Mouse (Mus musculus) natural killer cell, adult 2 months (primary cell): ENCODE data around the gene Rbm43.

Experiments used
- DNase-seq, 2 experiments: peaks; one replicate each; pipeline ENCODE4 v3.0.0; 2022; ENCODE audit warnings: low spot score in 2 of 2

Rbm43 gene

DNA sequence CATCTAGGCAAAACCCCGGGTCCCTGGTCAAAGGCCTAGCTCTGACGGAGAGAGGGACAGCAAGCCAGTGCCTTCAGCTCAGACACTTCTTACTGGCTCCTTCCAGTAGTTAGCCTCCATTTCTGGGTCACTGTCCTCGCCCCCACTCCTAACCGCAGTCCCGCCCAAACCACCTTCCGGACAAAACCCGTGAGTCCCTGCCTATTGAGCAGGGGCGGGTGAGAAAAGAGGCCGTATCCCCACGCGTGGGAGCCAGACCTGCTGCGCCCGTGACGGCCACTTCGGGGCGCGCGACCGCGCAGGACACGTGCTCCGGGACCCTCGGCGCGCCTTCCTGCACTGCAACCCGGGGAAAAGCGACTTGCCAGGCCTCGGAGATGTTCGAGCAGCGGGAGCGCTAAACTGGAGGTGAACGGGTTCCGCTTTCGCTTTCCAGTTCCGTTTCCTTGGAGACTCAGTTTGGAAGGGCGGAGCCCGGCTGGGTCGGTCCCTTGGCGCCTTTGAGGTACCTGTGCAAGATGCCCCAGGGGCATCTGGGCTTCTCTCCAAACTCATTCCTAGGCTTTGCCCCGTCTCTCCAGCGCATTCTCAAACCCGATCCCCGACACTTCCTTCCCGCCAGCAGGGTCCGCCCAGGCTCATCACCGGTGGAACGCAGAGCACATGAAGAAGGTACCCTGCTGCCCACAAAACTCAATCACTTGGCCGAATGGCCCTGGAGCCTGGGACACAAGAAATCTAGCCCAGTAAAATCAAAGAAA lies at the start of gene Rbm43:
Rbm43 (minus strand) TSS at position 590 of the 761 bp plus-strand sequence.
- DNase-seq: peak; percentile 85

DNA sequence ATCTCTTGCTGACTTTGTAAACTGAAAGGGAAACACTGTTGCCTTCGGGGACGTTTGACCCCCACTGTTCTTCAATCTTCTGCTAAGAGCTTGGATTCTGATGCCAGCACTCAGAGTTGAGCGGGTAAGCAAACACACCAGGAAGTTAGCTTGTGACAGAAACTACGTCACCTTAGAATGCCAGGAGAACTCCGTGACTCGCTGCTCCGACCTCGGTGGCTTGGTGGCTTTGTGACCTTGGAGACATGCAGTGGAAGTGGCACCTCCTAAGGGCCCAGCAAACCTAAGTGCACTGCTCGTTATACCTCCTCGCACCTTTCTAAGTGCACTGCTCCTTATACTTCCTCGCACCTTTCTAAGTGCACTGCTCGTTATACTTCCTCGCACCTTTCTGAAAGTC lies 47.3 kb upstream of the Rbm43 start:
- no peak for DNase-seq

DNA sequence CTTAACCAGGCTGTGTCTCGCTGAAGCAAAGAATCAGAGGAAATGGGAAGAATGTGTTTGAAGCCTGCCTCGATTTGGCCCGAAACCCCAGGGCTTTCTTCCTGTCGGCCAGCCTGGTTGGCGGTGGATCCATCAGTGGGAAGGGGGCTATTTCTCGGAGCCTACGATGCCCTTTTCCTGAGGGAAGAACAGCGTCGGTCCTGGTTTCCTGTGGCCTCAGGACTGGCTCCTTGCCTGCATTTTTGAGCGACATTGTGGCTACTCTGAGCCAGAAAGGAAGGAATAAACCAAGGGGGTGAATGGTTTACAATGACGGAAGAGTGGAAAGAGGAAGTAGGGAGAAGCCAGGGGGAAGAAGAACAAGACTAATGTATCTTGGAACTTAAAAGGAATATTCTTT lies 46.7 kb upstream of the Rbm43 start:
- DNase-seq: no peak

DNA sequence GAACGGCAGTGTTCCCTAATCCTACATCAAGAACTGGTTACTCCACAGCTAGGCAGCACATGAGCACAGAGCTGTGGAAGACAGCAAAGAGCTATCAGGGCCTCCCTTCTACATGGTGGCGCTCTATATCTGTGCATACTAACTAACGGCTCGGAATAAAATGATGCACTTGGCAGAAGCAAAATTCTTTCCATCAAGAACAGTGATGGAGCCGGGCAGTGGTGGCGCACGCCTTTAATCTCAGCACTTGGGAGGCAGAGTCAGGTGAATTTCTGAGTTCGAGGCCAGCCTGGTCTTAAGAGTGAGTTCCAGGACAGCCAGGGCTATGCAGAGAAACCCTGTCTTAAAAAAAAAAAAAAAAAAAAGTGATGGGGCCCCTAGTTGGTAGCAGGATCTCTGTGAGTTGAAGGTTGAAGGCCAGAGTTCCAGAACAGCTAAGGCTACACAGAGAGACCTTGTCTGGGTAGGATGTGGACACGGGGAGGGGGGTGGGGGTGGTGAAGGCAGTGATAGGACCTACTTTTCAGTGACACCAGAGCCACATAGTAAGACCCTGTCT lies 38.5 kb upstream of the Rbm43 start, which contains the start of gene Nmi:
Nmi (minus strand) TSS at position 85 of the 559 bp plus-strand sequence.
- DNase-seq: no peak

DNA sequence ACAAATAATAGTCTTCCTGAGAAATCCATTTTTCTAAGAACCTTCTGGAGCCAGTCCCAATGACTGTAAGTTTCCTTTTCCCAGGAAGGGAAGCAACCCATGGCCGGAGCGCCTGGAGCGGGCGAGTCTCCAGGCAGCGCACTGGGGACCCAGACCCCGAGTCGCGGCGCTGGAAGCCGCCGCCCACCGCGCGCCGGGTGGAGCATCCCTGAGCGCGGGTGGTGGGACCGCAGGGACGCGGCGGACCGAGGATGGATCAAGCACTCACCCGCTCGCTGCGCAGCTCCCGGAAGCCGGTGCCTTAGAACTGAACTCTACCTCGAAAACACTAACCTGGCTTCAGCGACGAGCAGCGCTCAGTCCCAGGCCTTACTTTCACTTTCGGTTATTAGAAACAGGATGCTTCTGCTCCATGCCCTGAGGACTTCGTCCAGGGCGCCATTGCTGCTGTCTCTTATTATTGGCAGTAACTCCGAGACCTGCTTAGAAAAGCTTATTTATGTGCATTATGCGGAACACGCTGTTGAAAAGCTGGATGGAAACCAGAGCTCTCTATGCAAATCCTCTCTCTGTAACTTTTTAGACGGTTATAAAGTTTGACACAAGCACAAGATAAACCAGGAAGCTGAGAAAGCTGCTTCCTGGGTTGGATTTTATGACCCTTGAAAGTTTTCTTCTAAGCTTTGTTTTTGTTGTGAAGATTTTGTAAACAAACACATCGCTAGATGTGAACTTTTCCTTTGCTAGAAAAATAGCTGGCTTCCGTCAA lies 37.9 kb upstream of the Rbm43 start:
- DNase-seq: peak; percentile 58 to 69

DNA sequence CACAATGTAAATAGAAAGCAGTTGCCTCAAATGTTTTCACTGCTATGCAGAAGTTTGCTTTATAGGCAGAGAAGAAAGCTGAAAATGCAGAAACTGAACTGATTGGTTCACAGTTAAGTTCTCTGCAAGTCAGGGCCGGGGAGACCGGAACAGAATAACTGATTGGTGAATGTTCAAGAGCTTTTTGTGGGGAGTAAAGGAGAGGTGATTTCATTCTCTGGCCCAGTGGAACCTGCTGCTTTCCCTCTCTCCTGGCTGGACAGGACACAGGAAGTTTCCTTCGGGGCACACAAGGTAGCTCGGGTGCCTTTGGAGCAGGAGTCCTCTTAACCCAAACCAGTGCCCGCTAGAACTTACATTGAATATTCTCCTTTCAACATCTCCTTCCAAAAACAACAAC lies 37.2 kb upstream of the Rbm43 start:
- DNase-seq: peak; percentile 39 to 53

DNA sequence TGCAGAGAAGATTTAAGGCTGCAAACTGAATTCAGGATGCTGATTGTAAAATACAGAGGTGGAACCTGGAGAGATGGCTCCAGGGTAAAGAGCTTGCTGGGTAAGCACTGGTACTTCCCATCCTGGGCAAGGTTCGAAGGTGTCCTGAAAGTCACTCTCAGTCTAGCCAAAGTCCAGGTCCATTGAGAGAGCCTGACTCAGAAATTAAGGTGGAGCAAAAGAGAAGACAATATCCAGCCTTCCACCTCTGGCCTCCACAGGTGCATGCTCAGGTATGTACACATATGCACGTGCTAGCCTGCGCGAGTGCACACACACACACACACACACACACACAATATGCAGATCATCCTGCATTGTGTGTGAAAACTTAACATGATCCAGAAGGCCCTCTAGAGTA lies 35.9 kb upstream of the Rbm43 start:
- no peak for DNase-seq

DNA sequence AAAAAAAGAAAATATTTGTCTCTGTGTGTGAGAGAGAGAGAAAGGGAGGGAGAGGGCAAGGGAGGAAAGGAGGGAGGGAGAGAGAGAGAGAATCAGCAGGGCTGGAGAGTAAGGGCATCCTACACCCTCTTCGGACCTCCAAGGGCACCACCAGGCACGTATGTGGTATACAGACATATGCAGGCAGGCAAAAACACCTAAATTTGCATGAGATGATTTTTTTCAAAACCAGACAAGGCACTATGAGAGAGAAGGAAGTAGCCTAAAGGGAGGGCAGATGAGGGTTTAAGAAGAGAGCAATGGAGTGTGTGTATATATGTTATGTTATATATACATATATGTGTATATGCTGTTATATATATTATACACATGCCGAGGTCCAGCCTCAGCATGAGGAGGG lies 32.3 kb upstream of the Rbm43 start:
- no peak for DNase-seq

DNA sequence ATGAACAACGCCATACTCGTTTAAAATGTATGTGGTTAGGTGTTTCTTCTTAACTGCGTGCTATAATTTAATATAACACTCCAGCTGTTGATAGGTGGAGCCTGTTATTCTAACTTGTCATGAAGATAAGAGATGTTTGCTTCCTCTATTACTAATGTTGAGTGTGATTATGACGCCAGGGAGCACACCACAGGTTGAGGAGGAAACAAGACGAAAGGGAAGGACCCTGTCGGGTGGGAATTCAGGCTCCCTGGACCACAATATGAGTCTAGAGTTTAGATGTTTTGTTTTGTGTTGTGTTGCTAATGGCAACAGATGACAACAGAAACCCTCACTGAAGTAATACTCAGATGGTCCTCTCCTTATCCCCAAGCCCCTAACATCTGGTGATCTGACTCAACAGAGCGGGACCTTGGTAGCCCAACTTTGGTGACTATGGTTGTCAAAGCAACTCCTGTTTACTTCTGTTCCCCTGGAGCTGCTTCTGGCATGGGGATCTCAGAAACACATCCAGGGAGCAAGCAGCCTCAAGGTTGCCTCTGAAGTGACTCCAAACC lies 18.8 kb upstream of the Rbm43 start:
- DNase-seq: no peak

DNA sequence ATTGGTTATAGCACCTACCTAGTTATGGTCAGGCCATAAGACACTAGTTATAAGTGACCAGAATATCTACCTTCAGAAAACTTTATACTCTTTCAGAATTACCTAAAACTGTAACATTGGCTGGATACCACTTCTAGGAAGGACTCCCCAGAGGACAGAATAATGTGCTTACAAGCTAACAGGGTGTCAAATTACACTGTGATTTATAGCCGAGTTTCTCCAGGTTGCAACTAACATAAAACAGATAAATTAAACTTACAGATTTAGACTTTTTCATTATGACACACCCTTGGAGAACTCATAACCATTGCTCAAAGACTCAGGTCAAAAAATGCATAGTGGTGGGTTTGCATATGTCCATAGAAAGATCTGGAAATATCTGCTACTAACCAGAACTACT lies 15.9 kb upstream of the Rbm43 start:
- no peak for DNase-seq

DNA sequence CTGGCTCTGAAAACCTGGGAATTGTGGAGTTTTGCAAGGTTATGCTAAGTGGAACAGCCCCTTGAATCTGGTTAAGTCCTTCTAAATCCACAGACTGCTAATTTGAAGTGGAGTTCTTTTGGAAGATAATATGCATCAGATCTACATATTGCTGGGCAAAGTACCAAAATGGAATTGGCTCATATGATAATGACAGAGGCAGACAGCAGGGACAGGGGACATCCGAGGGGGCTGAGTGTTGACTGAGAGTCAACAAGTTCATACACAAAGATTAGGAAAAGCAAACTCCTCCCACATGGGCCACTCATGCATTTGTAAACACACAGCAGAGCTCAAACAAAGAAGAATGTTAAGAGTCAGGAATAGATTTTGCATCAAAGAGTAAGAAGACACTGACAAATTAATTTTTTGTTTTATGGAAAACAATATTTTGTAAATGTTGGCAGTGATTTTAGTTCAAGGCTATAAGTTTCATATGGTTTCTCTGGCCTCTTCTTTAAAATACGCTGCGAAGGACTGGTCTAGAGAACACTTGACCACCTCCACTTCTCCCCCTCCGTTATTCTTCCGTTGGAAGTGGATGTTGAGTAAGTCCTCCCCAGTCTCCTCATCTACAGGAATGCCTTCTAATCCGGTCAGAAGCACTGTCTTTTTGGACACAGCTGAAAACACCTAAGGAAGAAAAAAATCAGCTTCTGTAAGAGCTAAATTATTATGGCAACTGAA lies 13.3 kb upstream of the Rbm43 start:
- DNase-seq: no peak

DNA sequence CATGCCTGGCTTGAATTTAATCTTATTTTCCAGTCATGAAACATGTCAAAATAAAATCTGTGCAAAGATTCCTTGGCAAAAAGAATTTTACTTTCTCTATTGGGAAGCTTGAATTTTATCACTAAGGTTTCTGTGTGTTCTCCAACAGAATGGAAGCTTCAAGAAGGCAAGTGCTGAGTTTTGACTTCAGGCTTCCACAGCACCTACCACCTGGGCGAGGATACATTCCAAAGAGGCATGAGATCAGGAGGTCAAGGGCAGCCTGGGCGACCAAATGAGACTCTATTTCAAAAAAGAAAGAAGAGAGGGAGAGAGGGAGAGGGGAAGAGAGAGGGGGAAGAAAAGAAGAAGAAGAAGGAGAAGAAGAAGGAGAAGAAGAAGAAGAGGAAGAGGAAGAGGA lies 10.8 kb upstream of the Rbm43 start:
- DNase-seq: no peak

DNA sequence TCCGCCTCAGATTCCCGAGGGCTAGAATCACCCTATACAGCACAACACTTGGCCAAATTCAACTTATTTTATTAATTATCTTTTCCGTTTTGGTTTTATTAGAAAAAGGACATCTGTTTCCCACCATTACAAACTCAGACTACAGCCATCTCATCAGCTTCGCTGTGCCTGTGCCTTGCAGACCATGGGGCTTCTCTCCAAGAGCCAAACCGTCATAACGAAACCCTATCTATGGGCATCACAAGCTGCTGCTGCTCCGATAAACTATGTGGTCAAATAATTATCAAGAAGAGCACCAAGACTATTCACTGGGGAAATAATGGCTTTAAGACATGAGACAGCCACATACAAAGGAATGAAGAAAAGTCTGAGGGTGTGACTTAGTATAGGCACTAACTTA lies 6.9 kb upstream of the Rbm43 start:
- DNase-seq: no peak

DNA sequence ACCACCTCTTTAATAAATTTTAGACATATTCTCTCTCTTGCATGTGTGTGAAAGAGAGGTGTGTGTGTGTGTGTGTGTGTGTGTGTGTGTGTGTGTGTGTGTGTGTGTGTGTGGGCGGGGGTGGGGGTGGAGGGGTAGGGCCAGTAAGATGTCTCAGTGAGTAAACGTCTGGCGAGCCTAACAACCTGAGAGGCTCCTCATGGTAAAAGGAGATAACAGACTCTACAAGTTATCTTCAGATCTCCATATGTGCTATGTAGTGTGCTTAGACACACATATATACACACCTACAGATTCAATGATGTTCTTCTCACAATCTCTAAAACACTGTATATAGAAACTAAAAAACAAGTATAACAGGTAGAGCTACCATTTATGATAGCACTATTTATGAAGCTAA lies 3.8 kb upstream of the Rbm43 start:
- DNase-seq: no peak

DNA sequence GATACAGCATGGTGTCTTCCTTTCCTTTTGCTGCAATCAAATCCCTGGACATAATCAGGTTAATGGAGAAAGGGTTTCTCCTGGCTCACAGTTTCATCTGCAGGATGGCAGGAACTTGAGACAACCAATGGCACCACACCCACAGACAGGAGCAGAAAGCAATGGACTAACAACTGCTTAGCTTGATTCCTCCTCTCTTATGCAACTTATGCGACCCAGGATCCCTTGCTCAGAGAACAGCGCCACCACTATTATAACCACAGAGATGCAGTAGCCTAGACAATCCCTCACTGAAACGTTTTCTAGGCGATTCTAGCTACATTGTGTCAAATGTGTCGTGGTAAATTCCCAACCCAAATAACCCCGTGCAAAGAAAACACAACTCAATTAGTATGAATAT lies 2.0 kb upstream of the Rbm43 start:
- no peak for DNase-seq

DNA sequence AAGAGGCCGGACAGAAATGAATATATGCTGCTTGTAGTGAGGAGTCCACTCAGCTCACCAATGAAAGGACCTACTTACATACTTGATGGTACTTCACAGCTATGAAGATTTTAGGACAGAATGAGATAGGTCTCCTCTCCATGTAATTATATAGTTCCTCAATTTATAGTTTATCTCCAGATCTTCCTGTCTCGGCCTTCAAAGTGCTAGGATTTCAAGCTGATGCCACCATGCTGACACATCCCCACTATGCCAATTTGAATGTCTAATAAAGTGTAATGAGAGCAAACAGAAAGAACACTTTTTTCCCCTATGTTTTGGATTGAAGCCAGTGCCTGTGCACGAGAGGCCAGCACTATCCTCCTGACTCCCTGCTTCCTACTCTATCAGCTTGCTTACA lies 1.6 kb upstream of the Rbm43 start:
- DNase-seq: no peak

DNA sequence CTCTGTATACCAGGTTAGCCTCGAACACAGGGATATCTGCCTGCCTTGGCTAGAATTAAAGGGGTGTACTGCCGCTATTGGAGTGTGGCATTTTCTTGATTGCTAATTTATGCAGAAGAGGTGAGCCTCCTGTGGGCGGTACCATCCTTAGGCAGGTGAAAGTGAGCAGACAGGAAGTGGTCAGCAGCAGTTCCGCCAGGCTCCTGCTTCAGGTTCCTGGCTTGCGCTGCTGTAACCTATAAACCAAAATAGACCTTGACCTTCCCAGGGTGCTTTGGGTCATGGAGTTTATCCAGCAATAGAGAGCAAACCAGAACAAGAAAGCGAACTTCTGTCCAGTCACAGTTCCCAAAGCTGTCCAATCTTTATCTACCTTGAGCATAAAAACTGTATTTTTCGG lies 958 bp upstream of the Rbm43 start:
- peak in 1 of 2 experiments; percentile 22 for DNase-seq

DNA sequence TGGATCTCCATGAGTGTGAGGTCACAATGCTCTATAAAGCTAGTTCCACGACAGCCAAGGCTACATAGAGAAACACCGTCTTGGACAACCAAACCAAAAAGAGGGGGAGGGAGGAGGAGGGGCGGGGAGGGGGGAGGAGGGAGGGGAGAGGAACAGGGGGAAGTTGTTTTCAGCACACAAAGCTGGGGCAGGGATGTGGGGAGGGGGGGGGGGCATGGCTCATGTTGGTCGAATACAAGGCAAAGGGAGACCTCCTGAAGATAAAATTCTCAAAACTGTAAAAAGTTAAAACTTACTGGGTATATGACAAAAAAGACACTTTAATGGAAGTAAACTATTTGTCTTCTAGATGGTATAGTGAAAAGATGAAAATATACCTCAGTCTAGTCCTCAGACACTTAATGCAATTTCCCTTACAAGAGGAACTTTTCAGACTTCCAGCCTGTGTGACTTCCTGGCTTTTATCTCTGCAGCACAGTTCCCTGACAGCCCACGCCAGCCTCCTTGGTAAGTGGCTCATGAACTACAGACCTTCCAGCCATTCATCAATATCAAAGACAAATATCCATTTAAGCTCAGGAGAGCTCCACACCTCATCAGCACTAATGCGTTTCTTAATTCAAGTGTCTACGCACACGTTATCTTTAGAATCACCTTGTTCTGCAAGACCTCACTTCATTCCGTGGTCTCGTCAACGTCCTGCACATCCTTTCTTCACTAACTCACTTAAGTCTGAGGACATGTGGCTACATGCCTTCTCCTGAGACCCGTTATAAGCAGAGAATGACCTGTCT lies 1.4 kb downstream of the Rbm43 start:
- DNase-seq: peak in 1 of 2 experiments; percentile 7

DNA sequence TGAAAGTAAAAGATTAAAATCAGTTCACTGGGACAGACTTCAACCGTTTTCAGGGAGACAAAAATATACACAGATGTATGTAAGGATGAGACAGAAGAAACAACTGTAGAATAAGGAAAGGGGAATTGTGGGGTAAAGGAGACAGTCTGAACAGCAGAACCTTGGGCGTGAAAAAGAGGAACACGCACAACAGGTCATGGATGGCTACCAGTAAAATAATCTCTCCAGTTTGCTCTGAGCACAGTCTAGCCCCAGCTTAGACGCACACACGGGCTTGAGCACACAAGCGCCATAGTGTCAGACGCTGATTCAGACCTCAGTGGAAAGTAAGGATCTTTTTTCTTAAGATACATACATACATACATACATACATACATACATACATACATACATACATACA lies 3.7 kb downstream of the Rbm43 start:
- no peak for DNase-seq

DNA sequence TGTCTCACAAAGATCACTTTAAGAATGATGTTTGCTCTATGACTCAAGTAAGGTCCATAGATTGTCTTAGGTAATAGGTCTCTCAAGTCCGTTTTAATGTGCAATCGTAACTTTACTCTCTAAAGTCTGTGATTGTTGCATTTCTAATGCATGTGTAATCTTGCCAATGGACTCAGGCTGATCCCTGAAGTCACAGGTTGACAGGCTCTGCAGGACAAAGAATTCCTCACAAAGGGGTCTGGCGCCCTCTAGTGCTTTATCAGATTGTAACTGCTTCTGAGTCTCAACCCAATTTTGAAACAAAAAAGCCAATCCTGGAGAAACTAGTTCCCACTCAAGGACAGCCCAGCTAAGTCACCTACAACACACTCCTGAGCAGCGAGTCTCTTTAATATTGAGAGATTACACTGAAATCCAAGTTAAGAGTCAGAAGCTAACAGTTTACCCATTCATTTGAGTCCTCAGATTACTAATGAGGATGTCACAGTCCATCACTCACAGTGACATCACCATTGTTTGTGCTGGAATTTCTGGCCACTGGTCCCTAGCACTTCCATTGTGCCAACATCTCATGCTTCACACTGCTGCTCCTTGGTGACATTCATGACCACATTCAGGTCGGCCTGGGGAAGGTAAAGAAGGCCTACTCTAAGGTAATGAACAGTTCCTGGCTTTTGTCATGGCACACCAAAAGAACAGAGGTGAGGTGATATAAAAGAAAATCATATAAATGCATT lies 19.9 kb downstream of the Rbm43 start:
- peak; percentile 18 to 47 for DNase-seq
